Mouse (Mus musculus) kidney, adult 2 months (tissue): ENCODE measurements around the gene Epha6.

Experiments used
- CTCF ChIP-seq: fragments of 200-500 bp; conservative IDR thresholded peaks from 2 replicates; pipeline ENCODE4 v1.5.1; 2011; ENCODE audit warnings: low read depth, mild to moderate bottlenecking, control low read depth, low read length, moderate library complexity, mixed read lengths; ENCODE audit not compliant: insufficient read depth, insufficient read length
- POLR2A ChIP-seq: fragments of 200-500 bp; IDR thresholded peaks from one replicate; pipeline ENCODE4 v1.6.1; 2011; ENCODE audit warnings: low read depth, low read length, control low read depth

- TF ChIP-seq POLR2A = no peak
- TF ChIP-seq CTCF = no peak
Measured at GRCm38 (mm10) chr16:60538233-60538632, 67.1 kb downstream of the Epha6 start.
